Mouse (Mus musculus) liver, postnatal 0 days (tissue): ENCODE measurements around the gene Ift172. TPM values are rescaled to one million over a fixed set of nuclear protein-coding genes. Genes with fewer than 3 reads are reported as not detected.

Source experiments
- ATAC-seq: fragments of 200-750 bp; cut with Nextera tagmentation; 2 replicates; pipeline ENCODE4 v1.8.0; 2017; ENCODE audit warnings: mild to moderate bottlenecking, moderate library complexity
- DNase-seq: peaks from one replicate; pipeline ENCODE4 v3.0.0-alpha.2; 2016
- H3K27ac ChIP-seq: fragments of 300-500 bp; sonication (generic); 2 replicates; pipeline ENCODE4 v1.5.1; 2014; ENCODE audit warnings: antibody characterized with exemption, moderate library complexity, mild to moderate bottlenecking, low read depth
- H3K27me3 ChIP-seq: fragments of 300-500 bp; sonication (generic); 2 replicates; pipeline ENCODE4 v1.6.1; 2014; ENCODE audit warnings: low read length, control low read depth, mixed read lengths; ENCODE audit not compliant: insufficient read depth
- H3K36me3 ChIP-seq: fragments of 300-500 bp; sonication (generic); replicated peaks from 2 replicates; pipeline ENCODE4 v1.6.1; 2014; ENCODE audit warnings: mild to moderate bottlenecking, control low read depth, low read length, moderate library complexity, mixed read lengths; ENCODE audit not compliant: insufficient read depth
- H3K4me1 ChIP-seq: fragments of 300-500 bp; sonication (generic); 2 replicates; pipeline ENCODE4 v1.6.1; 2014; ENCODE audit warnings: antibody characterized with exemption, mild to moderate bottlenecking, control low read depth; ENCODE audit not compliant: insufficient read depth
- H3K4me2 ChIP-seq: fragments of 300-500 bp; sonication (generic); 2 replicates; pipeline ENCODE4 v1.6.1; 2014; ENCODE audit warnings: low read depth, mild to moderate bottlenecking, low read length, moderate library complexity, mixed read lengths
- H3K4me3 ChIP-seq: fragments of 300-500 bp; sonication (generic); 2 replicates; pipeline ENCODE4 v1.5.1; 2014; ENCODE audit warnings: low read depth, low read length
- H3K9ac ChIP-seq: fragments of 300-500 bp; sonication (generic); replicated peaks from 2 replicates; pipeline ENCODE4 v1.6.1; 2014; ENCODE audit warnings: mild to moderate bottlenecking, moderate library complexity
- H3K9me3 ChIP-seq: fragments of 300-500 bp; sonication (generic); 2 replicates; pipeline ENCODE4 v1.6.1; 2016; ENCODE audit warnings: mild to moderate bottlenecking, control low read depth, low read length, mixed read lengths
- CTCF ChIP-seq: sonication (generic); IDR thresholded peaks from 2 replicates; pipeline ENCODE4 v1.5.1; 2016; ENCODE audit warnings: antibody characterized with exemption, low read depth
- EP300 ChIP-seq: IDR thresholded peaks from 2 replicates; pipeline ENCODE4 v1.6.1; 2016; ENCODE audit warnings: antibody characterized with exemption, low read depth, mild to moderate bottlenecking
- WGBS: fragments of 180-500 bp; shearing (Covaris S2); extraction: QIAGEN DNeasy Blood & Tissue Kit; methylation state at CpG from one replicate; pipeline ENCODE4 v1.1.7; 2014; ENCODE audit not compliant: insufficient replicate concordance; 5-methylcytosine and 5-hydroxymethylcytosine counted together
- polyA plus RNA-seq: library from polyadenylated mRNA; unstranded; fragments of >200 nt; fragmentation: Nextera tagmentation; extraction: Ambion mirVana; gene quantifications from 2 replicates; pipeline ENCODE4 v1.2.1, GENCODE M21; 2015

Gene Ift172
- polyA plus RNA-seq, result 2.3 and 2.7 TPM in 2 replicates

GRCm38 (mm10) chr5:31290521-31291360, at the start of gene Ift172:
Gene Ift172 (minus strand): TSS chr5:31291116.
- TF ChIP-seq EP300, result no peak
- no peak for TF ChIP-seq CTCF
- H3K36me3 ChIP-seq, result no peaks in the 10 kb centered on the region
- peak within 1 kb of the TSS; percentile 59 for H3K4me3 ChIP-seq
- WGBS, result 1% methylated on average over 45 of the region's 45 CpGs
- H3K9ac ChIP-seq, result peak within 1 kb of the TSS; percentile 62
- peak; percentile 95 for DNase-seq
- H3K4me1 ChIP-seq, result peaks cover 26% of the 10 kb centered on the region
- H3K27me3 ChIP-seq, result peaks cover 4% of the 10 kb centered on the region; the same call in 1 of the 2 replicates
- no peaks in the 10 kb centered on the region for H3K9me3 ChIP-seq
- H3K4me2 ChIP-seq, result peak within 1 kb of the TSS; percentile 89
- ATAC-seq, result peak; percentile 97
- peak within 1 kb of the TSS; percentile 79 for H3K27ac ChIP-seq

- no peaks in the 10 kb centered on the region for H3K27me3 ChIP-seq
- DNase-seq (peak; percentile 55), ATAC-seq (peak; percentile 57; the same call in 1 of the 2 replicates)
- no peak overlapping the region for H3K27ac ChIP-seq
- TF ChIP-seq EP300 (no peak), CTCF (peak; percentile 82)
- H3K36me3 ChIP-seq, result no peaks in the 10 kb centered on the region
- H3K9me3 ChIP-seq, result peaks cover 2% of the 10 kb centered on the region; the same call in 1 of the 2 replicates
- 33% methylated on average over 7 of the region's 7 CpGs for WGBS
- no peak overlapping the region for H3K4me3 ChIP-seq
- H3K4me2 ChIP-seq, result no peak overlapping the region
- no peak overlapping the region for H3K9ac ChIP-seq
- no peaks in the 10 kb centered on the region for H3K4me1 ChIP-seq
Observed at GRCm38 (mm10) chr5:31328255-31328654, 37.3 kb upstream of the Ift172 start.

- WGBS, result 19% methylated on average over 5 of the region's 5 CpGs
- Histone ChIP-seq H3K27me3 (no peaks in the 10 kb centered on the region), H3K4me1 (no peaks in the 10 kb centered on the region), H3K36me3 (no peaks in the 10 kb centered on the region), H3K4me2 (no peak overlapping the region), H3K9ac (no peak overlapping the region), H3K4me3 (no peak overlapping the region), H3K9me3 (no peaks in the 10 kb centered on the region), H3K27ac (no peak overlapping the region)
- TF ChIP-seq CTCF, result peak; percentile 39; the same call in 1 of the 2 replicates
- TF ChIP-seq EP300, result no peak
- peak; percentile 20 for DNase-seq
- no peak for ATAC-seq
Observed at GRCm38 (mm10) chr5:31326850-31327249, 35.9 kb upstream of the Ift172 start.

- Histone ChIP-seq H3K4me3 (no peak overlapping the region), H3K36me3 (no peaks in the 10 kb centered on the region), H3K9ac (no peak overlapping the region), H3K27ac (no peak overlapping the region), H3K9me3 (no peaks in the 10 kb centered on the region), H3K4me1 (no peaks in the 10 kb centered on the region), H3K4me2 (no peak overlapping the region), H3K27me3 (no peaks in the 10 kb centered on the region)
- ATAC-seq (no peak), DNase-seq (no peak)
- no peak for TF ChIP-seq CTCF
- no peak for TF ChIP-seq EP300
- WGBS, result 49% methylated on average over 3 of the region's 3 CpGs
Observed at GRCm38 (mm10) chr5:31324085-31324484, 33.2 kb upstream of the Ift172 start.

GRCm38 (mm10) chr5:31322776-31323175, 31.9 kb upstream of the Ift172 start:
- TF ChIP-seq CTCF, result no peak
- TF ChIP-seq EP300, result no peak
- H3K9me3 ChIP-seq, result no peaks in the 10 kb centered on the region
- DNase-seq (no peak), ATAC-seq (no peak)
- no peaks in the 10 kb centered on the region for H3K4me1 ChIP-seq
- no peak overlapping the region for H3K4me2 ChIP-seq
- H3K27me3 ChIP-seq, result no peaks in the 10 kb centered on the region
- H3K27ac ChIP-seq, result no peak overlapping the region
- 82% methylated on average over 3 of the region's 3 CpGs for WGBS
- H3K4me3 ChIP-seq, result no peak overlapping the region
- no peaks in the 10 kb centered on the region for H3K36me3 ChIP-seq
- H3K9ac ChIP-seq, result no peak overlapping the region

- H3K27ac ChIP-seq, result no peak overlapping the region
- no peak for TF ChIP-seq CTCF
- TF ChIP-seq EP300, result no peak
- 54% methylated on average over 8 of the region's 8 CpGs for WGBS
Observed at GRCm38 (mm10) chr5:31312806-31313205, 21.9 kb upstream of the Ift172 start.

More at GRCm38 (mm10) chr5:31312806-31313205, 21.9 kb upstream of the Ift172 start:
- no peaks in the 10 kb centered on the region for H3K27me3 ChIP-seq
- H3K9me3 ChIP-seq, result no peaks in the 10 kb centered on the region
- no peak overlapping the region for H3K4me3 ChIP-seq
- no peak overlapping the region for H3K4me2 ChIP-seq
- no peak for ATAC-seq
- H3K36me3 ChIP-seq, result no peaks in the 10 kb centered on the region
- no peak for DNase-seq
- no peak overlapping the region for H3K9ac ChIP-seq
- H3K4me1 ChIP-seq, result no peaks in the 10 kb centered on the region
